Mouse (Mus musculus): ENCODE results near the gene Nek3.

DNA sequence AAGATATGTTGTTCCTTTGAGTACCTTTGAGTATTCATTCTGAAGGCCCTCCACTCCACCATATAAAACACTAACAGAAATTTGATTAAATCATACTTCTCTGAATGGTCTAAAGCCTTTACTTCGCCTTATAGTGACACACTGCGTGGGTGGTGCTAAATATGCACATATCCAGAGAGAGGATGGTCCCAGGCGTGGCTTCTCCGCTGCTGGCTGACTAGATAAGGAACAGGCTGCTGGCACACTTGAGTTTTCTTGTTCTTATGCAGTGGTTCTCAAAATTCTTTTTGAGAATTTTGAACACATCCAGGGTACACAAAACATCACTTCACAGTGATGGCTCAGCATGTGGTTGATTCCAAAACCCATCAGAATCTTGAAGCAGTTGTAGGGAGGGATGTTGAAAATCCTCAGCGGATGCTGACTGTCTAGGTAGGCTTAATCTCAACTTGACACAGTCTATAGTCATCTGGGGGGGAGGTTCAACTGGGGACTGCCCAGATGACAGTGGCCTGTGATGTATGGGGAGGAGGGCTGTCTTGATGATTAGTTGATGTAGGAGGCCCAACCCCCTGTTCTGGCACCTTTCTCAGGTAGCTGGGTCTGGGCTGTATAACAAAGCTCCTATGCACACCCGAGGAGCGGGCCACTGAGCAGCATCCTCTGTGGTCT is 32.0 kb downstream of the Nek3 start:
- TF ChIP-seq POLR2A (IDR thresholded peaks at IDR 0.05; ENCODE audit: insufficient read length, low read depth) (no peak), MYOD1 (IDR thresholded peaks at IDR 0.05; ENCODE audit: control insufficient read depth in 1 of 3, insufficient read length in 2 of 3, low read depth in 2 of 3) (no peak), SRF (IDR thresholded peaks at IDR 0.05; ENCODE audit: control insufficient read depth, insufficient read length, low read depth) (no peak), MYOG (IDR thresholded peaks at IDR 0.05; ENCODE audit: control insufficient read depth in 1 of 3, insufficient read depth in 1 of 3, insufficient read length in 2 of 3, low read depth in 2 of 3) (no peak), MAX (IDR thresholded peaks at IDR 0.05; ENCODE audit: low read depth) (no peak)
